Mouse (Mus musculus) lung, embryonic 15.5 days (tissue): Measurements from ENCODE around the gene Rpl41. TPM values are rescaled to one million over a fixed set of nuclear protein-coding genes. Genes with fewer than 3 reads are reported as not detected.
"Not testable (repeated sequence)": the region's sequence is repeated elsewhere in the genome, so short reads cannot be mapped to it uniquely, and the experiment has no call there.

ENCODE experiments used
- ATAC-seq: fragments of 200-750 bp; cut with Nextera tagmentation; 2 replicates; pipeline ENCODE4 v1.8.0; 2017; ENCODE audit warnings: moderate number of reproducible peaks, borderline replicate concordance; ENCODE audit not compliant: low FRiP score, low TSS enrichment; ENCODE audit errors: extremely low read depth
- H3K27ac ChIP-seq: fragments of 300-500 bp; sonication (generic); 2 replicates; pipeline ENCODE4 v1.5.1; 2015; ENCODE audit warnings: moderate library complexity, mild to moderate bottlenecking, inconsistent platforms
- H3K27me3 ChIP-seq: fragments of 300-500 bp; sonication (generic); 2 replicates; pipeline ENCODE4 v1.6.1; 2015; ENCODE audit warnings: inconsistent platforms
- H3K36me3 ChIP-seq: fragments of 300-500 bp; sonication (generic); 2 replicates; pipeline ENCODE4 v1.6.1; 2015; ENCODE audit warnings: inconsistent platforms
- H3K4me1 ChIP-seq: fragments of 300-500 bp; sonication (generic); 2 replicates; pipeline ENCODE4 v1.6.1; 2015; ENCODE audit warnings: inconsistent platforms
- H3K4me2 ChIP-seq: fragments of 300-500 bp; sonication (generic); 2 replicates; pipeline ENCODE4 v1.6.1; 2015; ENCODE audit warnings: inconsistent platforms, mild to moderate bottlenecking, moderate library complexity
- H3K4me3 ChIP-seq: fragments of 300-500 bp; sonication (generic); 2 replicates; pipeline ENCODE4 v1.5.1; 2015; ENCODE audit warnings: mild to moderate bottlenecking, inconsistent platforms
- H3K9ac ChIP-seq: fragments of 300-500 bp; sonication (generic); 2 replicates; pipeline ENCODE4 v1.6.1; 2015; ENCODE audit warnings: inconsistent platforms
- H3K9me3 ChIP-seq: fragments of 300-500 bp; sonication (generic); 2 replicates; pipeline ENCODE4 v1.6.1; 2016; ENCODE audit warnings: inconsistent platforms
- WGBS: fragments of 180-500 bp; shearing (Covaris S2); methylation state at CpG from one replicate; pipeline ENCODE4 v1.1.7; 2015; 5-methylcytosine and 5-hydroxymethylcytosine counted together
- polyA plus RNA-seq: library from polyadenylated mRNA; unstranded; fragments of >200 nt; fragmentation: Nextera tagmentation; extraction: Ambion mirVana; gene quantifications from 2 replicates; pipeline ENCODE4 v1.2.1, GENCODE M21; 2015

The Rpl41 gene
- polyA plus RNA-seq, 1 experiment from 2014 or later, result 3,783 TPM

DNA sequence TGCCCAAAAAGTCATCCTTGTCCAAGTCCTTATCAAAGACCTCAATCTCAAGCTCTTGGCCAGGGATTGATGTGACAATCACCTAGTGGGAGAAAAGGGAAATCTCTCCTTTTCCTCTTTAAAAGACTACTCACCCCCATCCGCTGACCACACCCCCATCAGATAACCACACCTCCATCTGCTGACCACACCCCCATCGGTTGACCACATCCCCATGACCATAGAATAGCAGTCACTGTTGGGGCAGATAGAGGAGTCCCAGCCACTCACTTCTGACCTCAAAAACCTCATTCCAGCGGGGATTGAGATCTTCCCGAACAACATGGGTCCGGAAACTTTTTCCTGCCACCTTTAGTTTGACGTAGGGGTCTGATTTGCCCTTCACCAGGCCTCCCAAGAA lies 32.4 kb downstream of the Rpl41 start:
- H3K4me3 ChIP-seq, result no peak overlapping the region
- H3K27me3 ChIP-seq, result peaks cover 4% of the 10 kb centered on the region
- H3K36me3 ChIP-seq, result peaks cover 32% of the 10 kb centered on the region
- no peak overlapping the region for H3K4me2 ChIP-seq
- H3K4me1 ChIP-seq, result no peaks in the 10 kb centered on the region
- 32% methylated on average over 6 of the region's 6 CpGs for WGBS
- ATAC-seq, result no peak
- no peak overlapping the region for H3K27ac ChIP-seq
- H3K9me3 ChIP-seq, result no peaks in the 10 kb centered on the region
- no peak overlapping the region for H3K9ac ChIP-seq

GRCm38 (mm10) chr10:128516029-128516428 lies 33.1 kb downstream of the Rpl41 start:
- no peak overlapping the region; the same call in 1 of the 2 replicates for H3K4me2 ChIP-seq
- H3K36me3 ChIP-seq, result peaks cover 37% of the 10 kb centered on the region
- H3K4me1 ChIP-seq, result no peaks in the 10 kb centered on the region
- WGBS, result 29% methylated on average over 20 of the region's 20 CpGs
- H3K9me3 ChIP-seq, result no peaks in the 10 kb centered on the region
- ATAC-seq, result no peak
- peaks cover 4% of the 10 kb centered on the region for H3K27me3 ChIP-seq
- H3K4me3 ChIP-seq, result no peak overlapping the region
- H3K9ac ChIP-seq, result no peak overlapping the region
- no peak overlapping the region for H3K27ac ChIP-seq

DNA sequence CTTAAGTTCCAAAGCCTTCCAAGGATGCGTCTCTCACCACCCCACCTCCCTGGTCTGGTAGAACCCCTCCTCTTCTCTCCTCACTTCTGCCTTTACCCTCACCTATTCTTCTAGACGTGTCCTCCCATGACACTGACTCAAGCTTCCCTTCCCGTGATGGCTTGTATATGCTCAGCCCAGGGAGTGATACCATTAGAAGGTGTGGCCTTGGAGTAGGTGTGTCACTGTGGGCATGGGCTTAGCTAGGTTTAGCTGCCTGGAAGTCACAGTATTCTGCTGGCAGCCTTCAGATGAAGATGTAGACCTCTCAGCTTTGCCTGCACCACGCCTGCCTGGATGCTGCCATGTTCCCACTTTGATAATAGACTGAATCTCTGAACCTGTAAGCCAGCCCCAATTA lies 34.1 kb downstream of the Rpl41 start:
- WGBS, result 84% methylated on average over 4 of the region's 4 CpGs
- ATAC-seq, result no peak

DNA sequence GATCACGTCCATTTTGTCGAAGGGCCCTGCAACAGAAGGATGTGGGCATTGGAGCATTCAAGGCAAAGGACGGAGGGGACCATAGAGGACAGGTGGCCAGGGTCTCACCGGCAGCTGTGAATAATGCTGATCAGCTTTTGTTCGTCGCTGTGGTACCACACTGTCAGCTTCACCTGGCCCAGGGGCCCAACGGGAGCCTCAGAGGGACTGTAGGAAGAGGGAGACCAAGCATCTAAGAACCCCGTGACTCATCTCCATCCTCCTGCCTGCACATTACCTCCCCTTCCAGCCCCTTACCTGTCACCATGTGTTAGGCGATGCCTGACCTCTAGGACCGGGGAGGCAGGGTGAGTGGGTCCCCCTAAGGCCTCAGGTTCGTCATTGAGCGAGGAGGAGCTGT lies 37.3 kb downstream of the Rpl41 start:
- 81% methylated on average over 12 of the region's 12 CpGs for WGBS
- Histone ChIP-seq H3K4me3 (no peak overlapping the region), H3K9me3 (no peaks in the 10 kb centered on the region), H3K36me3 (peaks cover 28% of the 10 kb centered on the region), H3K27me3 (no peaks in the 10 kb centered on the region), H3K9ac (no peak overlapping the region), H3K4me2 (no peak overlapping the region), H3K27ac (no peak overlapping the region), H3K4me1 (peaks cover 6% of the 10 kb centered on the region)
- no peak for ATAC-seq

More for the DNA sequence above, 34.1 kb downstream of the Rpl41 start:
- H3K9ac ChIP-seq, result no peak overlapping the region
- H3K36me3 ChIP-seq, result peaks cover 43% of the 10 kb centered on the region
- H3K27ac ChIP-seq, result no peak overlapping the region
- H3K4me1 ChIP-seq, result peaks cover 5% of the 10 kb centered on the region
- H3K4me3 ChIP-seq, result no peak overlapping the region
- H3K9me3 ChIP-seq, result no peaks in the 10 kb centered on the region
- no peak overlapping the region for H3K4me2 ChIP-seq
- H3K27me3 ChIP-seq, result peaks cover 4% of the 10 kb centered on the region

DNA sequence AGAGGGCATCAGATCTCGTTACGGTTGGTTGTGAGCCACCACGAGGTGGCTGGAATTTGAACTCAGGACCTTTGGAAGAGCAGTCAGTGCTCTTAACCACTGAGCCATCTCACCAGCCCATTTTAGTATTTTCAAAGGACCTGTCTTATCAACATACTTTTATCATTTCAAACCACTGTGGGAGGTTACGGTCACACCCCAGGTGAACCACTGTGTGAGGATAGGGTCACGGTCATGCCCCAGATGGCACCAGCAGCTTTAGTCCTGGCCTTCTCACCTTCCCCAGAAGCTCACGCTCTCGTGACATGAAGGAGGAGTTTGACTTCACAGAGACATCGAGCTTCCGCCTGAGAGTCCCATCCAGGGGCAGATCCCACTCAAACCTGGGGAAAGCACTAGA lies 37.9 kb downstream of the Rpl41 start:
- Histone ChIP-seq H3K4me3 (no peak overlapping the region), H3K27me3 (no peaks in the 10 kb centered on the region), H3K4me2 (no peak overlapping the region), H3K9me3 (no peaks in the 10 kb centered on the region), H3K36me3 (peaks cover 28% of the 10 kb centered on the region), H3K4me1 (peaks cover 6% of the 10 kb centered on the region), H3K9ac (no peak overlapping the region), H3K27ac (no peak overlapping the region)
- ATAC-seq, result no peak
- WGBS, result 81% methylated on average over 9 of the region's 9 CpGs

- no peak overlapping the region for H3K4me3 ChIP-seq
- H3K4me1 ChIP-seq, result peaks cover 6% of the 10 kb centered on the region
- no peak overlapping the region for H3K27ac ChIP-seq
- no peaks in the 10 kb centered on the region for H3K9me3 ChIP-seq
- H3K27me3 ChIP-seq, result no peaks in the 10 kb centered on the region
- no peak for ATAC-seq
- no peak overlapping the region for H3K4me2 ChIP-seq
- H3K36me3 ChIP-seq, result peaks cover 23% of the 10 kb centered on the region
- 74% methylated on average over 11 of the region's 11 CpGs for WGBS
- H3K9ac ChIP-seq, result no peak overlapping the region
These were observed 38.8 kb downstream of the Rpl41 start for GRCm38 (mm10) chr10:128510301-128510700.

GRCm38 (mm10) chr10:128509831-128510230 lies 39.3 kb downstream of the Rpl41 start:
- ATAC-seq, result peak; percentile 75; the same call in 1 of the 2 replicates

DNA sequence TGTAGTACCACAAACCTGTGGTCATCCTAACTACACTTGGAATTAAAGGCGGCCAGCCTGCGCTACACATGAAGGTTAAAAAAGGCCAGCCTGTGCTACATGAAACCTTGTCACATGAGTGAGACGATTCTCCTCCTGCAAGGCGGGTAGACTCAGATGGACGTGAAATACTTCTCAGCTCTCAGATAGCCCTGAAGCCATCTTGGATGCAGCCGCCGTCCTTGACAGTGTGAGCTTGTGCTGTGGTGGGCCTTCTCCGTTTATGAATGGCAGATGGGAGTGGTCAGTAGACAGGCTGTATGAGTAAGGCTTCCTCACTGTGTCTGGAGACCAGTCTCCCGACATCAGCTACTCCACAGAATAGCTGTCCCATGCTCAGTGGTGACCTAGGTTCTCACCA lies 39.9 kb downstream of the Rpl41 start:
- H3K9me3 ChIP-seq, result no peaks in the 10 kb centered on the region
- H3K4me2 ChIP-seq, result no peak overlapping the region
- H3K4me1 ChIP-seq, result peaks cover 11% of the 10 kb centered on the region
- no peak for ATAC-seq
- H3K36me3 ChIP-seq, result peaks cover 23% of the 10 kb centered on the region
- H3K27me3 ChIP-seq, result no peaks in the 10 kb centered on the region
- H3K9ac ChIP-seq, result no peak overlapping the region
- no peak overlapping the region for H3K4me3 ChIP-seq
- H3K27ac ChIP-seq, result no peak overlapping the region
- WGBS, result 85% methylated on average over 9 of the region's 9 CpGs

More at GRCm38 (mm10) chr10:128509831-128510230, 39.3 kb downstream of the Rpl41 start:
- Histone ChIP-seq H3K4me1 (peaks cover 6% of the 10 kb centered on the region), H3K9ac (no peak overlapping the region), H3K27ac (no peak overlapping the region), H3K9me3 (no peaks in the 10 kb centered on the region), H3K27me3 (no peaks in the 10 kb centered on the region), H3K36me3 (peaks cover 23% of the 10 kb centered on the region), H3K4me2 (no peak overlapping the region), H3K4me3 (no peak overlapping the region)
- 42% methylated on average over 4 of the region's 4 CpGs for WGBS

DNA sequence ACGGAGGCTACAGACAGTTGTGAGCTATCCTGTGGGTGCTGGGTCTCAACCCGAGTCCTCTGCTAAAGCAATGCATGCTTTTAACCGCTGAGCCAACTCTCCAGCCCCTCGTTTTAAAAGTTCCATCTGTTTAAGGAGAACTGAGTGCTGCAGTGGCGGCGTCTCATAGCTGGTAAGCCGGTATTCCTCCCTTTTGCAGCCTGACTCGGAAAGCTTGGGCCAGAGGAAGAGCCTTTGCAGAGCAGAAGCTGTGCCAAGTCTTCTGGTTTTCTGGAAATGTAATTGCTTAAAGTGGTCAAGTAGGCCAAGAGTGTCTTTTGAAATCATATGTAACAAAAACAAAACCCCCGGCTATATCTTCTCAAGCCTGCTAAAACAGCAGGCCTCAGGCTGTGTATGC lies 40.8 kb downstream of the Rpl41 start:
- ATAC-seq, result no peak
- whole genome bisulfite sequencing, result 60% methylated on average over 9 of the region's 9 CpGs
- Histone ChIP-seq H3K9ac (no peak overlapping the region), H3K27me3 (no peaks in the 10 kb centered on the region), H3K4me2 (no peak overlapping the region), H3K4me3 (no peak overlapping the region), H3K36me3 (peaks cover 20% of the 10 kb centered on the region), H3K9me3 (no peaks in the 10 kb centered on the region), H3K4me1 (peaks cover 11% of the 10 kb centered on the region), H3K27ac (peak overlapping the region; percentile 55)

DNA sequence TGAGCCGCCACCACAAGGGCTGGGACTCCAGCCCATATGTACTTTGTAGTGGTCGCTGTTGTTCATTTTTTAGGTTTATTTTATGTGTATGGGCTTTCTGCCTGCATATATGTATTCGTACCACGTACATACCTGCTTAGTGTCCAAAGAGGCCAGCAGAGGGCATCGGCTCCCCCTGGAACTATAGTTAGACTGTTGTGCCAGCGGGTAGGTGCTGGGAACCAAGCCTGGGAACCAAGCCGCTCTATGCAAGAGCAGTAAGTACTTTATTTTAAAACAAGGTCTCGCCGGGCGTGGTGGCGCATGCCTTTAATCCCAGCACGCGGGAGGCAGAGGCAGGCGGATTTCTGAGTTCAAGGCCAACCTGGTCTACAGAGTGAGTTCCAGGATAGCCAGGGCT lies 43.1 kb downstream of the Rpl41 start:
- no peak overlapping the region for H3K9ac ChIP-seq
- no peaks in the 10 kb centered on the region for H3K9me3 ChIP-seq
- H3K27ac ChIP-seq, result no peak overlapping the region
- H3K4me1 ChIP-seq, result peaks cover 11% of the 10 kb centered on the region
- no peak overlapping the region for H3K4me2 ChIP-seq
- peaks cover 8% of the 10 kb centered on the region for H3K36me3 ChIP-seq
- WGBS, result 95% methylated on average over 14 of the region's 14 CpGs
- ATAC-seq, result no peak
- no peak overlapping the region for H3K4me3 ChIP-seq
- H3K27me3 ChIP-seq, result no peaks in the 10 kb centered on the region

- not testable (repeated sequence) for ATAC-seq, H3K9ac ChIP-seq, H3K27me3 ChIP-seq, H3K27ac ChIP-seq, H3K36me3 ChIP-seq, H3K4me2 ChIP-seq, H3K4me1 ChIP-seq, H3K4me3 ChIP-seq, H3K9me3 ChIP-seq
- 81% methylated on average over 5 of the region's 5 CpGs for WGBS
These were observed 43.8 kb downstream of the Rpl41 start for GRCm38 (mm10) chr10:128505371-128505667.

- H3K27ac ChIP-seq, result 0 out of 2 replicates have a peak overlapping the region, but pooled peaks have one; percentile 10
- no peak for ATAC-seq
- no peak overlapping the region for H3K4me2 ChIP-seq
- 55% methylated on average over 9 of the region's 9 CpGs for WGBS
- no peaks in the 10 kb centered on the region for H3K9me3 ChIP-seq
- H3K36me3 ChIP-seq, result no peaks in the 10 kb centered on the region; the same call in 1 of the 2 replicates
- peaks cover 5% of the 10 kb centered on the region; the same call in 1 of the 2 replicates for H3K4me1 ChIP-seq
- H3K27me3 ChIP-seq, result no peaks in the 10 kb centered on the region
- H3K4me3 ChIP-seq, result no peak overlapping the region
- no peak overlapping the region for H3K9ac ChIP-seq
These were observed 44.3 kb downstream of the Rpl41 start for GRCm38 (mm10) chr10:128504641-128505370.
